Mouse (Mus musculus): ENCODE data around the gene Gm26602.

- TF ChIP-seq ZC3H11A (IDR thresholded peaks at IDR 0.05; ENCODE audit: borderline replicate concordance, low read depth, low read length) (no peak), HCFC1 (IDR thresholded peaks at IDR 0.05; ENCODE audit: borderline replicate concordance, insufficient read depth, low read length) (peak; percentile 67; the same call in 1 of the 2 replicates), ZNF384 (IDR thresholded peaks at IDR 0.05; ENCODE audit: low read depth, low read length) (no peak; the same call in 1 of the 2 replicates), CHD2 (IDR thresholded peaks at IDR 0.05; ENCODE audit: low read depth, low read length) (no peak), MAFK (IDR thresholded peaks at IDR 0.05; ENCODE audit: insufficient read depth, low read depth, low read length) (no peak)
These were observed 2.2 kb upstream of the Gm26602 start, which contains the start of gene Med16 for GRCm38 (mm10) chr10:79908167-79909091.

Measured in ES-E14 (cell line).